Mouse (Mus musculus) T-helper 1 cell (primary cell): ENCODE measurements at regions not wholly inside any gene's neighbourhood (a gene's known extent, or its start where the extent isn't known, plus 50 kb on each side); places are given as distances from the start of the nearest gene placed in this dataset.
"Not testable (repeated sequence)": the region's sequence is repeated elsewhere in the genome, so short reads cannot be mapped to it uniquely, and the experiment has no call there.

Experiments used
- in situ Hi-C: fragments of 300-600 bp; cut with MboI, MseI; formaldehyde crosslinking; loops from one replicate; pipeline ENCODE4 v1.15.1; 2025; ENCODE audit warnings: high pct_unique_total_duplicates

DNA sequence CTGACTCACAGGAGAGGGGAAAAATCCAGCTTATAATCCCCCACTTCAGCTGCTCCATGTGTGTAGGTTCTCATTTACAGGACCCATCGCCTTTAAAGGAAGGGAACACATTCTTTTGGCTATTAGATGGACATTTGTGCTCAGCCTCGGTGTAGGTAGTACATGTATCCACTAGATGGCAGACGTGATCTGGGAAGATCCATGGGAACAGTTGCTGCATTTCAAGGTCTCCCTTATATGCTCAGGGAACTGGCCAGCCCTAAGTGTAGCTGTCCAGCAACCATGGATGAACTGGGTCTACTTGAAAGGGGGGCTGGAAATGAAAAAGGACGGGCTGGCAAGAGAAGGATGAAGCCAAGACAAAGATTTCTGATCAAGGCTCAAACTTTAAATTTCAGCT is 124.0 kb downstream of the Akain1 start:
- in situ Hi-C loops: no loop called here

DNA sequence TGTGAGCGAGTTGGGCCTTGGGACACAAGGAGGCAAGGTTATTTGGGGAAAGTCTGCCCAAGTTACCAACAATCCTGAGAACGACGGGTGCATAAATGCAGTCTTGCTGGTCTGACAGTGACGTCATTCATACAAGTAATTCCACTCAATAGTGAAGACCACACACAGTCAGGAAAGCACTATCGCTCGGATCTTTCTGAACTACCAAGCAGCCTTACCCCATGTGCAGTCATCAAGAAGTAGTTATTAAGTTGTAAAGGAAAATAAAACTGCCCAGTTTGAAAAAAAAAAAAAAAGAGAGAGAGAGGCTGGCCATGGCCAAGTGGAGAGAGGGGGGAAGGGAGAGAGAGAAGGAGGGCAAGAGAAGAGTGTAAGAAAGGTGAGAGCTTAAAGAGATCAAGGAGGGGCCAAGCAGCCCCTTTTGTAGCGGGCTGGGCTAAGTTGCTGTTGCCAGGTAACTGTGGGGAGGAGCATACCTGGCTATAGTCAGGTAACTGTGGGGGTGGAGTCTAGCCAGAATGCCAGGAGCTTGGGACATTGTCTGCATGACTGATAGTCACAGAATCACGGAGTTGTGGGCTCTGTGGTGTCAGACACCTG is 132.0 kb downstream of the Akain1 start:
- in situ Hi-C loops: not testable (repeated sequence)

DNA sequence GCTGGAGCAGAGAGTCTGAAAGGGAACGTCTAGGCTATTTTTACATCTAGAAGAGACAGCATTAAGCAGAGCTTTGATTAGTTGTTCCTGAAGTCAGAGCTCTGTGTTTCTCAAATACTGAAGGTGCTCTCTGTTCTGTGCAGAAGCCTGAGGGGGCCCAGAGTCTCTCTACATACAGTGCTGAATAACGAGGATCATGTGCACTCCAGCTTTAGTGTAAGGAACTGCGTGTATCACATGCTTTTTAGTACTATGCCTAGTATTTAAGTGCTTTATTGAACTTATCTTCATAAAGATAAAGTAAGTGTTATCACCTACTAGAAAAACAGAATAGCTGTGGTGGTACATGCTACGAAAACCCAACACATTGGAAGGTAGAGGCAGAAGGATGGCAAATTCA is 151.4 kb downstream of the Akain1 start:
- in situ Hi-C loops: no loop called here

DNA sequence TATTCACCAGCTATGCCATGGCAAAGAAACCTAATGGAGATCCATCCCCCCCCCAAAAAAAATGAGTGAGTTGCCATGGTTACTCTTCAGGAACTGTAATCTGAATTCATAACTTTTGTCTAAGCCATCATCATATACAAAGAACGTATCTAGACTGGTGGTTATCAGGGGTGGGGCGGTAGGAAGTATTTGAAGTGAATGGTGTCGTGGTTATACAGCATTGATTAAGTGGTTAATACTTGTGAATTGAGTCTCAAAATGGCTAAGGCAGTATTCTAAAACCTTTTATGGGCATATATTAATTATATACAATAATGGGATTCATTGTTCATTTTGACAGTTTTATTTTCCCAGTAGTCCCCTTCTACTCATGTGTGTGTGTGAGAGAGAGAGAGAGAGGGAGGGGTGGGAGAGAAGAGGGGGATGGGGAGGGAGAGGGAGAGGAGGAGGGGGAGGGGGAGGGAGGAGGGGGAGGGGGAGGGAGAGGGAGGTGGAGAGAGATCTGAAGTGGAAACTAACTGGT is 158.7 kb downstream of the Akain1 start:
- in situ Hi-C loops: no loop called here

DNA sequence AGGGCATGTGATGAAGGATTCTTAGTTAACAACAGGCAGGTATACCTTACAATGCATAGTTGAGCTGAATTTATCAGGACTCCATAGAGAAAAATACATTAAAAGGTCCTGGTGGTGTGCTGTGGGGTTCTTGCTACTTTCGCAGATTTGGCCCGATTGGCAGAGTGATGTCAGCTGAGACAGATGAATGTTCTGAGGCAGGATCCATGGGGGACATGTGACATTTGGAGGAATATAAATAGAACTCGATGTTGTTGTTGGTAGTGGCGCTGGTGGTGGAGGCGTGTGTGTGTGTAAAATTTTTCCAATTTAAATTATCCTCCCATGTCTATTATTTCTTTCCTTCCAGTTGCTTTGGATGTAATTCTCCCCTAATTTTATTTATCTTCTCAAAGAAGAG is 159.3 kb downstream of the Akain1 start:
- in situ Hi-C loops: no loop called here

DNA sequence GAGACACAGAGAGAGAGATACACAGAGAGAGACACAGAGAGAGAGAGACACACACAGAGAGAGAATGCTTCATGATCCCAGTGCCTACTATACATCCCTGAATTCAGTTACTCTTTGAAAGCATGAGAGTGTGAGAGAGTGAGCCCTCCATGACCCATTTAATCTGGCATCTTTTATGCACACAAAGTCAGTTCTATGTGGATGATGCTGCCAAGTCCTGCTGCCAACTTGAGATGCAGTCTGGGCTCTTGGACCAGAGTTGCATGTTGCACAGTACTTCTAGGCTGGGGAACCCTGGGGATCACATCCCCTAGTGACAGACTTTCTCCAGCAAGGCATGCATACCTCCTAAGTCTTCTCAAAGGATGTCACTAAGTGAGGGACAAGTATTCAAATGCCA is 164.5 kb downstream of the Akain1 start:
- in situ Hi-C loops: no loop called here

DNA sequence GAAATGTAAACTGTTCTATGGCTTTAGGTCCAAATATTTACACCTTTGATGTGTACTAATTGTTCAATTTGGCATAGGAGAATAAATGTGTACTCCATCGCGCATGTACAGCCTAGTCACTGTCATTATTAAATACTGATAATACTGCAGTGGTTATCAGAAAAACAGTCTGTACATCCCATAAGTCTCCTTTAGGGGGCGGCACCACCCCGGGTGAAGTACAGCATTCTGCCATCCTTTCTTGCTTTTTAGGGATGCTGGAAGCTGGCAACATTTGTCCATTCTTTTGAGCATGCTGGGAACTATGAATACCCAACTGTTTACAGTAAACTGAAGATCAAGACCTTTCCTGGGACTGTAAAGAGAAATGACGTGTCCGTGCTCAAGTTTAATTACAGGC is 165.6 kb downstream of the Akain1 start:
- in situ Hi-C loops: no loop called here

DNA sequence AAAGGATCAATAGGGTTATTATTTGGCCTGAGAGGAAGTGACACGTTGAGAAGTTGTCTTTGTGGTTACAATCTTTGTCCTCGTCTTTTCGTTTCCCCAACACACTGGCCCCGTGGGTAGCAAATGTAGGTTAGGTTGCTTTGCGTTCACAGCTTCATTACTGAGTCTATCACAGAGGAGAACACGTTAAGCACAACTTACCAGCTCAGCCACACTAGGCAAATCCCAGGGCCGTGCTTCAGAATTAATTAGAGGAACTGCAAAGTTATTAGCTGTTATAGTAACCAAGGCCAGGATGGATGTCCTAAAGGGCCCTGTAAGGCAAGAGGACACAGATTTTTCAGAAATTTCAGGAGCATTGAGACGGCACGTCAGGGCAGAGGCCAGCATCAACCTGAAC is 166.3 kb downstream of the Akain1 start:
- in situ Hi-C loops: no loop called here

DNA sequence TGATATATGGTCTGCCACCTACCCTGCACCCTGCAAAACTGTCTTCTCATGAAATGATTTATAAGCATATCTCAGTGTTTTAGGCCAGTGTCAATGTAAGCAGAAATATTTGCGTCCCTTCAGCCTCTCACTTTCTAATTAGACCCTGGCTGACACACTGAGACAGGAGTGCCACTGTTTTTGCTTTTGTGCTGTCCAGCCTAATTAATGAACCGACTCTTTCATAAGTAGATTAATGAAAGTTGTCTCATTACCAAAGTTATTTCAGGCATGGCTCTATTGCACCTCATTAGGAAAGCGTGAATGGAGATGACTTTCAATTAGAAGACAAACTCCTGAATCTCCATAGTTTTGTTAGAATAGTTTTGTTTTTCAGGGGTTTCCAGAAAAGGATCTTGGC is 192.3 kb downstream of the Akain1 start:
- in situ Hi-C loops: no loop called here

DNA sequence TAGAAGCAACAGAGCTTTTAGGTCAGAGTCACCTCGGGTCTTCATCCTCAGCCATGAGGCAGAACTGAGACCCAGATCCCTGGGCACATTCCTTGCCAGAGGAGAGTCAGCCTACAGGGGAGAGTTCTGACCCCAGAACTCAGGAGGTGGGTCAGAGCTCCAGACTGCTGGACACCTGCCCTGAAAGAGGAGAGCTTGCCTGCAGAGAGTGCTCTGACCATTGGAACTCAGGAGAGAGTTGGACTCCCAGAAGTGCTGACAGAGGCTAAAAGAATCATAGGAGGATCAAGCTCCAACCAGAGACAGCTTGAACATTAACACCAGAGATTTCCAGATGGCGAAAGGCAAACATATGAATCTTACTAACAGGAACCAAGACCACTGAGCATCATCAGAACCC is 211.4 kb downstream of the Akain1 start:
- in situ Hi-C loops: loop anchor here (10.0 kb wide), 1 partner anchor 564 kb away; no protein-coding TSS in a partner anchor

DNA sequence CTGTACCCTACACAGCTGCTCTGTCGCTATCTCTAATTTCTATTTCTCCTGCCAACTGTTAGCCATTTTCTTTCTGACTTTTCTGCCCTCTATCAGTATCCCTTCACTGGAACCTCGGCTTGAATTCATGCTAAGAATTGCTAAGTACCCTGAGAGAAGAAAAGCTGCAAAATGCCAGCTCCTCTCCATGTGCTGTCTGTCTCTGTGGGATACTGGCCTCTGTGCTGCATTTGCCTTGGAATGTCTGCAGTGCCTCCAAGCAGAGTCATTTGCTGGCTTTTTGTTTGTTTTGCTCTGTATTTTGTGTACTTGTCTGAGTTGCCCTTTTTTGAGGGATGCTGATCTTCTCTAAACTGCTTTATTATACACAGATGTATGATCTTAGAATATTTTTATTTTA is 215.5 kb downstream of the Akain1 start:
- in situ Hi-C loops: loop anchor here (10.0 kb wide), 1 partner anchor 560 kb away; no protein-coding TSS in a partner anchor

DNA sequence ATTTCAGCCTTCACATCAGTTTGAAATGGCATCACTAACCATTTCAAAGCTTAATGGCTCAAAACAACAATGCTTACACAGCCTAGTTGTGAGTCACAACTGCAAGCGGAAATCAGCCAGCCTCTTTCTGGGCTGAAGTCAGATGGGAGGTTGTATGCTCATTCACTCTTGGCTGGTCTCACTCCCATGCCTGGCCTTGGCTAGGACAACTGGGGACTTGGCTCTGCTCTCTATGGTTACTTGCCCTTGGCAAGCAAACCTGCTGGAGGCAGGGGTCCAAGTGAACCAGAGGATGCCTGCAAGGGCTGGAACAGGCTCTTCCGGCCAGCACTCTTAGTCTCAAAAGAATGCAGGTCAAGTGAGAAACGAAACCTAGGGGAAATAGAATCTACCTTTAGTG is 233.4 kb downstream of the Akain1 start:
- in situ Hi-C loops: no loop called here

DNA sequence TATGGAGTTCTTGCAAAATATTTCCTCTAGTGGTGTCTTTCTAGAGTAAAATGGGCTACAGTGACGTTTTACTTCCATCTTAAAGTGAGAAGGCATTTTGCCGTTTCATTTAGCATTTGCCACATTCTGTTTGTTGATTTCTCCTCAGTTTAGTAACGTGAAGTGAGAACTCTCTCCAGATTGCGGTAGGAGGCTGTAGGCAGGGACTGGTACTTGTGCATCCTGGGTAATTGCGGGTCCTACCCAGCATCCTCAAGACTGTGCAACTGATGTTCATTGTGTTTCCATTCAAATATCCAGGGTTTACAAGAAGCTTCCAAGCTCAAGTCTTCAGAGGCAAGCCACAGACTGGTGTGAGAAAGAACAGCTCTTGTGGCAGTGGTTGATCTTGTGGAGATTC is 244.0 kb downstream of the Akain1 start:
- in situ Hi-C loops: no loop called here

DNA sequence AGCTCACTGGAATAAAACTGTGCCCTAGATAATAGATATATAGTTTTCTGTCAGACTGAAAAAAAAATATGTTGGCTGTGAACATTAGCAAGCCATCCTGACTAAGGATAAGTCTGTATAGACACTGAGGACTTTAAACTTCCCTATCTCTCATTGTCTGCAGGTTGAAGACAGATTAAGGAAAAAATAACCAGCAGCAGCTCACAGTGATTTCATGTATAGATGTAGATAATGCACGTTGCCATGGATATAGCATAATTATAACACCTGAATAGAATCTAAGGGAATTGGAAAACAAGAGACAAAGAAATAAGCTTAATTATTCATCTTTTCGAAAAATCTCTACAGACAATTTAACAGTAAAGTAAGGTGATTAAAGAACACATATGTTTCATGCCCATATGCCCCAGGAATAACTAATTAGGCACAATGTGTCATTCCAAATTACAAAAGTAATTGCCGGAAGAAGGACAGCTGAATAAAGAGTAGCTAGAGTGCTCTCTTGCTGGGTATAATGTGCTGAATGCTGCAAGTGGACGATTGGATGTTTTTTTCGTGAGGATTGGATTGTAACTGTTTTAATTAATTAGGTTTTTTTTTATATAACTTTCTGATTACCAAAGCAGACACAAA is 246.6 kb downstream of the Akain1 start:
- in situ Hi-C loops: no loop called here

DNA sequence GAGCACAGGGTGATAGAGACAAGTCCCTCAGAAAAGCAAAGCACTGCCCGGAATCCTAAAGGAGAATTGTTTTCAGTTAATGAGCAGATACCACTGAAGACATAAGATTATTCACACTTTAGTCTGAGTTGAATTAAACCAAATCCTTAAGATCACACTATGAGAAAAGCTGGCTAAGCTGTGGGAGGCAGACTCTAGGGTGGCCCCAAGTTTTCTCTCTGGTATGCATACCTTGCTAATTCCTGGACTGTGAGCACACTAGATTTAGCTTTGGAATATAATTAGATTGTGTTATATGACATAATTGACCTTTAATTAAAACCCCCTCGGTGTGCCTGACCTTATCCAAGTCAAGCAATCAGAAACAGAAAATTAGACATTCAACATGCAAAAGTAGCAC is 247.3 kb downstream of the Akain1 start:
- in situ Hi-C loops: no loop called here

DNA sequence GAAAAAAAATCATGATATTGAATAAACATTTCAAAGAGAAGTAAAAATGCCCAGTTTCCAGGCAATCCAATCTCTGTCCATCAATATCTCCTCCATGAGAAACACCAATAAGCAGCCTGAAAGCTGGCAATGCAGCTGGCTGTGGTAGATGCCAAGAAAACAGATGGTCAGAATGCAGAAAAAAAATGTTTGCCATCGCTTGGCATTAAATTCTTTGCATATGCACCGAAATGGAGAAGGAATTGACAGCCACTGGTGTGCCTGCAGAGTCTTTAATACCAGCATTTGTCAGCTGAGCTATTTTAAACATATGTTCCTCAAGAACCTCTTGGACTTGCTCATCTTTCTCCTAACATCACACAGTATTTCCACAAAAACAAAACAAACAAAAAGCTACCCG is 256.2 kb downstream of the Akain1 start:
- in situ Hi-C loops: no loop called here

DNA sequence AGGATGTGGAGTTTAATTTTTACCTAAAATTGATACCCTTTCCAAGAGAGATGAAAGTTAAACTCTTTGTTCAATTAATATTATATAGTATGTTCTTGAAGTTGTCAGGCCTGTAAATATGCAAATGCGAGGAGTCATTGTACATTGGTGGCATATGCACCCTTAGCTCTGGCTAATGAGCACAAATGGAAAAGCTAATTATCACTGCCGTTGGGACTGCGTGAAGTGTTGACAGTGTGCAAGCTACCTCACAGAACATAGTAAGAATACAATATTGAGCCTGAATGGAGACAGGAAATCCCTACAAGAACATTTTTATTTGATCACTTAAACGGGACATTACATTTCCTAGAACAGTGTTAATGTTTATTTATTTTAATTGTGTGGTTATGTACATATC is 241.5 kb upstream of the Dlgap1 start:
- in situ Hi-C loops: no loop called here

DNA sequence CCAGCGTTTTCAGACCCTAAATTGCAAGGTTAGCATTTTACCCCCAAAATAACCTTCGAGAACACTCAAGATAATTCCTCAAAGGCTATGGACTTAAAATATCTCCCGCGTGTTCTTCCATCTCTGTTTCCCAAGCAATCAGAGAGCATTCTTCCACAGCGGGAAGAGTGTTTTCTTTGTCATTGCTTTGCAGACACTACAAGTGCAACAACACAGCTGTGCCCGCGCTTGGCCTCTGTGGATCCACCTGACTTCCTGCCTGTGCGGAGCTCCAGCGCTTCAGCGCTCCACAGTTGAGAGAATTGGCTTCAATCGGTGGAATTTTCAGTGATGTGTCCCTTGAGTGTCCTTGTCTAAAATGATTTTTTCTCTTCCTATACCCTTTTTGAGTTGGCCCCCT is 235.9 kb upstream of the Dlgap1 start:
- in situ Hi-C loops: no loop called here

DNA sequence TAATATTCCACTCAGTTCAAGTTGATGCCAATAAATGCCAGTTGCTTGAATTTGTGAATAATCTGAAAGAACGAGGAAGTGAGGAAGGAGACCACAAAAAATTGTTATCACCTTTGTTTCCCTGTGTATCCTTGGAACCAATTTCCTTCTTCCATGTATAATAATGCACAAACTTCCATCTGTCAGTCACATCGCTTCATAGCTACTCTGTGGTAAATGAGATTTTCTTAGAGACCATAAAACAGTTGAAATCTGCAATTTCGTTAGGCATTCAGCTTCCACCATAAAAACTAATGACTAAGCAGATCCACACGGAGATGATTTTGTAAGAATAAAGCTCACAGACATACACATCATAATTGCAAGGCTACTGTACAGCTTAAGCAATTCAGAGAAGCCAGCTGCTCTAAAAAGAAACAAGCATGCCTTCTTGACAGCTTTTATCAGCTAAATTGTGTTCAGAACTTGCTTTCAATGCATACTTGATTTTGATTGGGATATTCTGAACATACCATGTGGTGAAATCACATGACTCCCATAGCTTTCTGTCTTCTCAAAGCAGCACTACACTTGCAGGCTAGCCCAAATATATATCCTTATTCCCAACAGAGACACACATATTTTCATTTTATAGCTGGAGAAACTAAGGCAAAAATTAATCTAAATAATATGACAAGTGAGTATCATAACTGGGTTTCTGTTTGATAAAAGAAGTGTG is 232.3 kb upstream of the Dlgap1 start:
- in situ Hi-C loops: no loop called here

DNA sequence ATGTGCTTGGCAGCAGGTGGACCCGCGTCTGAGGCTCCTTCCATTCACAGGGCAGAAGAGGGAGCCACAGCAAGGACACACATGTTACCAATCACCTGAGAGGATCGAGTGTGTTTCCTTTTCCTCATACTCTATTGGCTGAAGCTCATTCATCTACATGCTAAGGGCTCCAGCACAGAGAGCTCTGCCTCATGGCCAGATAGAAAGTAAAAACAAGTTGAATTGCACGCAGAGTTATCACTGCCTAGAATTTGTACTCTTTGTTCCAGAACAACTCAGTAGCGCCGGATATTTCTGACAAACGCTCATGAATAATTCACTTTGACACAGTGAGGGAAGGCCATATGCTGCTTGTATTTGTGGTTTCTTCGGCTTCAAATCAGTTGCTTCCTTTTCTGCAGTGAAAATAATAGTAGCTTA is 199.9 kb upstream of the Dlgap1 start:
- in situ Hi-C loops: no loop called here

DNA sequence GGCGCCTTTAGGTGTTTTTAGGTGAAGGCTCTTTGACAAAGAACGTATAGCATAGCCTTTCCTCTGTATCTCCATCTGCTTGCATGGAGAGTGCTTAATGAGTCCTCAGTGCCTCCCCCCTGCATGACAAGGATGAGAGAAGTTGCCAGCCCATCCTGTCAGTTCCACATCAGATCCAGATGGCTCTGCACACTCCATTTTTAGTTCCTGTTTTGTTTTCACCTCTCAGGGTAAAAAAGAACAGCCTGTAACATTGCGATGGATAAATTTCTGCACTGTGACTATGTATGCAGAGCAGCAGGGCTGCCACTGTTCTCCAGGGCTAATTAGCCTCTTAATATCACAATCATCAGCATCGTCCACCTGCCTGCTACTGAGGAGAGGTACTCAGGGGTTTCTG is 198.8 kb upstream of the Dlgap1 start:
- in situ Hi-C loops: no loop called here

DNA sequence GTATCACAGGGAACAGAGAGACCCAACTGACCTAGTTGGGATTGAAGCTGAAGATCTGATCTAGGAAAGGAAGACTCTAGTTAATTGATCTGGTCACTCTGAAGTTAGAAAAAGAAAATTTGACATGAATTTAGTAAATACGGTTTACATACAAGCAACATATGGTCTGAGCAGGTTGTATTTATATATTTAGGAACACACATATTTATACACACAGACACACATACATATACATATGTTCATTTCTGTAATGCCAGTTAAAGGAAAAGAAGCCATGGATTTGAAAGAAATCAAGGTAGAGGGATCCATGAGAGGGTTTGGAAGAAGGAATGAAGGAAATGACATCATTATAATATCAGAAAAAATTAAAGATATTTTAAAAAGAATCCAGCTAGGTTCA is 187.7 kb upstream of the Dlgap1 start:
- in situ Hi-C loops: no loop called here

DNA sequence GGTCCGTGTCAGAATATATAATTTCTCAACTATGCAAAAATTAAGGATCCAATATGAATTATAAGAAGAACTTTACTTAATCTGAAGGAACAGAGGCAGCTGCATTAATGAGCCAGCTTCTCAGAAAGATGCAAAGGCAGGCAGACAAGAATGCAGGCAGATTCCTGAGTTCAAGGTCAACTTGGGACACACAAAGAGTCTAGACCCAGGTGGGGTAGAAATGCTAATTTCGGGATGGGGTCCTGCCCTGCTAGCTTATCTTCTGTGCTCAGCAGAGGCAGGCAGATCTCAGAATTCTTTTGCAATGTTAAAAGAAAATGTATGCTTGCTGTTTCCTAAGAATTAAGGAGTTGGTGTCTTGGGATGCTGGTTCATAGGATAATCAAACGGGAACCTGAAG is 181.9 kb upstream of the Dlgap1 start:
- in situ Hi-C loops: no loop called here
